Mouse (Mus musculus) embryonic facial prominence, embryonic 11.5 days (tissue): ENCODE results near the gene Cnot10. TPM values are rescaled to one million over a fixed set of nuclear protein-coding genes. Genes with fewer than 3 reads are reported as not detected.

Experiments used
- ATAC-seq: fragments of 200-750 bp; cut with Nextera tagmentation; replicated peaks from 2 replicates; pipeline ENCODE4 v1.8.0; 2017; ENCODE audit warnings: low read depth; ENCODE audit not compliant: insufficient number of reproducible peaks, low FRiP score, low TSS enrichment
- DNase-seq: peaks from one replicate; pipeline ENCODE4 v3.0.0-alpha.2; 2015; ENCODE audit warnings: low spot score
- H3K27ac ChIP-seq: fragments of 300-500 bp; sonication (generic); replicated peaks from 2 replicates; pipeline ENCODE4 v1.5.1; 2014; ENCODE audit warnings: mild to moderate bottlenecking, low read depth, low read length, control low read depth
- H3K27me3 ChIP-seq: fragments of 300-500 bp; sonication (generic); 2 replicates; pipeline ENCODE4 v1.6.1; 2014; ENCODE audit warnings: mild to moderate bottlenecking, low read length, moderate library complexity, mixed read lengths; ENCODE audit not compliant: control insufficient read depth, insufficient read depth
- H3K36me3 ChIP-seq: fragments of 300-500 bp; sonication (generic); replicated peaks from 2 replicates; pipeline ENCODE4 v1.6.1; 2014; ENCODE audit warnings: low read depth, mild to moderate bottlenecking, low read length, moderate library complexity, mixed read lengths; ENCODE audit not compliant: control insufficient read depth, insufficient read depth
- H3K4me1 ChIP-seq: fragments of 300-500 bp; sonication (generic); 2 replicates; pipeline ENCODE4 v1.6.1; 2014; ENCODE audit warnings: low read length, mixed read lengths; ENCODE audit not compliant: control insufficient read depth, insufficient read depth
- H3K4me2 ChIP-seq: fragments of 300-500 bp; sonication (generic); 2 replicates; pipeline ENCODE4 v1.6.1; 2014; ENCODE audit warnings: low read depth, mild to moderate bottlenecking, control low read depth, low read length, moderate library complexity
- H3K4me3 ChIP-seq: fragments of 300-500 bp; sonication (generic); 2 replicates; pipeline ENCODE4 v1.5.1; 2014; ENCODE audit warnings: low read depth, low read length, control low read depth
- H3K9ac ChIP-seq: fragments of 300-500 bp; sonication (generic); replicated peaks from 2 replicates; pipeline ENCODE4 v1.6.1; 2014; ENCODE audit warnings: mild to moderate bottlenecking, control low read depth, low read length
- H3K9me3 ChIP-seq: fragments of 300-500 bp; sonication (generic); replicated peaks from 2 replicates; pipeline ENCODE4 v1.6.1; 2016; ENCODE audit warnings: mild to moderate bottlenecking, low read length, inconsistent platforms, mixed read lengths; ENCODE audit not compliant: control insufficient read depth
- WGBS: fragments of 180-500 bp; shearing (Covaris S2); extraction: QIAGEN DNeasy Blood & Tissue Kit; methylation state at CpG from one replicate; pipeline ENCODE4 v1.1.7; 2014; 5-methylcytosine and 5-hydroxymethylcytosine counted together
- polyA plus RNA-seq: library from polyadenylated mRNA; unstranded; fragments of >200 nt; fragmentation: Nextera tagmentation; extraction: Ambion mirVana; gene quantifications from 2 replicates; pipeline ENCODE4 v1.2.1, GENCODE M21; 2014

Gene Cnot10
- polyA plus RNA-seq, 1 experiment from 2014 or later, result 76.4 TPM

GRCm38 (mm10) chr9:114647506-114648432 lies 7.8 kb upstream of the Cnot10 start:
- Histone ChIP-seq H3K36me3 (no peaks in the 10 kb centered on the region), H3K27ac (no peak overlapping the region), H3K4me2 (no peak overlapping the region), H3K9ac (no peak overlapping the region), H3K27me3 (no peaks in the 10 kb centered on the region), H3K4me1 (no peaks in the 10 kb centered on the region), H3K4me3 (no peak overlapping the region), H3K9me3 (no peaks in the 10 kb centered on the region)
- ATAC-seq (no peak), DNase-seq (no peak)
- 78% methylated on average over 28 of the region's 28 CpGs for WGBS

- Histone ChIP-seq H3K9me3 (no peaks in the 10 kb centered on the region), H3K9ac (no peak overlapping the region), H3K4me1 (no peaks in the 10 kb centered on the region), H3K4me2 (no peak overlapping the region), H3K27me3 (no peaks in the 10 kb centered on the region), H3K27ac (no peak overlapping the region), H3K4me3 (no peak overlapping the region), H3K36me3 (no peaks in the 10 kb centered on the region)
- WGBS, result 87% methylated on average over 12 of the region's 12 CpGs
- ATAC-seq (no peak), DNase-seq (no peak)
These were observed 6.8 kb upstream of the Cnot10 start for GRCm38 (mm10) chr9:114646556-114647505.

GRCm38 (mm10) chr9:114639186-114639748 lies 717 bp downstream of the Cnot10 start:
- WGBS, result 14% methylated on average over 18 of the region's 18 CpGs
- Histone ChIP-seq H3K27me3 (no peaks in the 10 kb centered on the region), H3K4me2 (peak overlapping the region; percentile 81), H3K36me3 (no peaks in the 10 kb centered on the region), H3K27ac (peak overlapping the region; percentile 76), H3K4me3 (peak overlapping the region; percentile 89), H3K4me1 (no peaks in the 10 kb centered on the region), H3K9ac (peak overlapping the region; percentile 80), H3K9me3 (no peaks in the 10 kb centered on the region)
- DNase-seq (peak; percentile 31), ATAC-seq (0 out of 2 replicates have a peak, but pooled peaks have one; percentile 1)

- no peak overlapping the region for H3K9ac ChIP-seq
- WGBS, result 93% methylated on average over 3 of the region's 3 CpGs
- ATAC-seq, result no peak
These were observed 3.2 kb downstream of the Cnot10 start for GRCm38 (mm10) chr9:114636751-114637150.

GRCm38 (mm10) chr9:114636150-114636549 lies 3.8 kb downstream of the Cnot10 start:
- WGBS, result 95% methylated on average over 4 of the region's 4 CpGs
- Histone ChIP-seq H3K9ac (no peak overlapping the region), H3K27ac (no peak overlapping the region), H3K9me3 (no peaks in the 10 kb centered on the region), H3K36me3 (no peaks in the 10 kb centered on the region), H3K4me2 (no peak overlapping the region), H3K27me3 (no peaks in the 10 kb centered on the region), H3K4me3 (no peak overlapping the region), H3K4me1 (no peaks in the 10 kb centered on the region)
- no peak for ATAC-seq
- DNase-seq, result no peak

More at GRCm38 (mm10) chr9:114636751-114637150, 3.2 kb downstream of the Cnot10 start:
- no peaks in the 10 kb centered on the region for H3K4me1 ChIP-seq
- no peak overlapping the region for H3K4me3 ChIP-seq
- no peaks in the 10 kb centered on the region for H3K9me3 ChIP-seq
- no peak overlapping the region for H3K4me2 ChIP-seq
- no peak overlapping the region for H3K27ac ChIP-seq
- DNase-seq, result no peak
- no peaks in the 10 kb centered on the region for H3K36me3 ChIP-seq
- H3K27me3 ChIP-seq, result no peaks in the 10 kb centered on the region

GRCm38 (mm10) chr9:114632331-114632730 lies 7.7 kb downstream of the Cnot10 start:
- H3K36me3 ChIP-seq, result no peaks in the 10 kb centered on the region; the same call in 1 of the 2 replicates
- DNase-seq, result no peak
- 60% methylated on average over 4 of the region's 4 CpGs for WGBS

GRCm38 (mm10) chr9:114626726-114627125 lies 13.3 kb downstream of the Cnot10 start:
- H3K4me3 ChIP-seq, result no peak overlapping the region
- ATAC-seq, result no peak; the same call in 1 of the 2 replicates
- H3K36me3 ChIP-seq, result peaks cover 8% of the 10 kb centered on the region
- no peak for DNase-seq
- no peak overlapping the region for H3K9ac ChIP-seq
- H3K27me3 ChIP-seq, result no peaks in the 10 kb centered on the region
- no peaks in the 10 kb centered on the region for H3K9me3 ChIP-seq
- H3K27ac ChIP-seq, result no peak overlapping the region
- 69% methylated on average over 4 of the region's 4 CpGs for WGBS
- no peak overlapping the region for H3K4me2 ChIP-seq
- H3K4me1 ChIP-seq, result no peaks in the 10 kb centered on the region

More at GRCm38 (mm10) chr9:114632331-114632730, 7.7 kb downstream of the Cnot10 start:
- H3K27me3 ChIP-seq, result no peaks in the 10 kb centered on the region
- ATAC-seq, result no peak
- H3K4me1 ChIP-seq, result no peaks in the 10 kb centered on the region
- no peak overlapping the region for H3K27ac ChIP-seq
- no peaks in the 10 kb centered on the region for H3K9me3 ChIP-seq
- H3K9ac ChIP-seq, result no peak overlapping the region
- no peak overlapping the region for H3K4me2 ChIP-seq
- no peak overlapping the region for H3K4me3 ChIP-seq
